Mouse (Mus musculus) lung, adult 18-20 months (tissue): ENCODE measurements at regions not wholly inside any gene's neighbourhood (a gene's known extent, or its start where the extent isn't known, plus 50 kb on each side); places are given as distances from the start of the nearest gene placed in this dataset.

Experiments
- DNase-seq, 2 experiments: peaks; one replicate each; pipeline ENCODE4 v3.0.0; 2022; ENCODE audit warnings: mixed read lengths in 2 of 2

DNA sequence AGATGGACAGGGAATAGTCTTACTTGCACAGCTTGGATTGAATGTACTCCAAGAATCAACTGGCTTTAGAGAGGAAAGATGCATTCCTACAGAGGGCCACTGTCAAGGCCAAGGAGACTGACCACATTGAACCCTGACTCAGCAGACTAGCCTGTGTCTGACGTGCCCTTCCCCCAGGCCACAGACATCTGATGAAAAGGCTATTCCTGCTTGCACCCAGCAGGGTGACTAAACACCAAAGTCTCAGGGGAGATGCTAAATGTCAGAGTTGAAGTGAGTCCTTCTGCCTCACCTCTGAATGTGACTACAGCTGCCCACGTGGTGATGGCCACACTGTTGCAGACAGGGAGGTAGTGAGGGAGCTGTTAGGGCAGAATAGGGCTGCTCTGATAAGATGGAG lies 140.2 kb upstream of the Fggy start:
- no peak for DNase-seq

DNA sequence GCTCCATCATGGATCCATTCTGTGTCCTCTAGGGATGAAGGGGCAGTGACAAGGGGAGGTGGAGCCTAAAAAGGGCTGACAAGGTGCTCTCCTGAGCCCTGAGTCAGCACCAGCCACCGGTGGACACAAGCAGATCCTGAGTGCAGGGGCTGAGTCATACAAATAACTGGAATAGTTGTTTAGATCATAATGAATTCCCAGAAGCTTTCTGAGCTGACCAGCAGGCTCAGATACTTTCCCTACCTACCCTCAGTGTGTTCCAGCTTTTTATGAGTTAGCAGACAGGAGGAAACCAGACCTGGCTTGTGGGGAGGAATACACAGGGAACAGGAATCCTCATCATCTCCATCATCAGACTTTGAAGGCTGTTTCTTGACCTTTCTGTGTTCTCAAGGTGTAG lies 130.7 kb upstream of the Fggy start:
- DNase-seq: no peak

DNA sequence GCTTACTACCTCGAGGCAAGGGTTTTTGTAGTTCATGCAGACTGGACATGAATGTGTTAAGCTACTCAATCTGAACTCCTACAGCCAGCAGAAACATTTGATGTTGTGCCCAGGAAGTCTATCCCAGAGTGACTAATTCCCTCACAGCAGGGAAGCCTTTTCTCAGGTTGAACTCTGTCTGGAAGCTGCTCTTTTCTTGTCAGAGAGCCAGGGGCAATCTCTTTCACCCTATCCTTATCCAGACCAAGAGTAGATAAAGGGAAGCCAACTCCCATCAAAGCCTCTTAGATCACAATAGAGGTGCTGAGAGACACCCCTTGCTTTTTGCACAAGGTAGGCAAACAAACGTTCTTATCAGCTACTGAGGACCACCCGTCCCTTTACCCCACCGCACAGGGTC lies 122.8 kb upstream of the Fggy start:
- DNase-seq: peak in 1 of 2 experiments; percentile 10

DNA sequence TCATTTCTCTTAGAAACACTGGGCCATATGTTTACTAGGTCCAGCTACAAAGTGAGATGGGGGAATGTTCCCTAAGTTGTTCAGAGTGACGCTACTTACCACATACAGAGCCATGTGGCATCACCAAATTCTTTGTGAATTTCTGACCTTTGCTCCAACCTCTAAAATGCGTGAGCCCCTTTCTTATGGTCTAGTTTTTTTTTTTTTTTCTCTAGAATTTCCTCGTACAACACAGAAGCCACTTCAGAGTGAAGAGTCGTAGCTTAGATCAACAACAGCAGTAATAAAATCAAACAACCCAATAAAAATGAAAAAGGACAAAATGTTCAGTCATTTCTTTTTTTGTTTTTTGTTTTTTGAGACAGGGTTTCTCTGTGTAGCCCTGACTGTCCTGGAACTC lies 122.2 kb upstream of the Fggy start:
- DNase-seq: no peak

DNA sequence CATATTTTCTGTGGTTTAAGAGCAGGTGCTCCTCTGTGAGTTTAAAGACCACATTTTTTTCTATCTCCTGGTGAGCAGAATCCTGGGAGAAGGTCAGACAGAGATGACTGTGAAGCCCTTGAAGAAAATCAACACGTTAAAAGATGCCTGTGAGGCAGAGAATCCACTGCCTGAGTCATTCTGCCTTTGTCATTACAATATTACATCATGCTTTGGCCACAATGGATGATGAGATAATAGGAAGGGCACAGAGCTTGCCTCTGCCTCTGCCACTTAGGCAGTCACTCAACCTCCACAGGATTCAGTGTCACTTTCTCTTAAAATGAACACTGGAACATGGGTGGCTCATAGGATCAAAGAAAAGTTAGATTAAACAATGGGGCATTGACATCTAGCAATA lies 117.5 kb upstream of the Fggy start:
- DNase-seq: no peak

DNA sequence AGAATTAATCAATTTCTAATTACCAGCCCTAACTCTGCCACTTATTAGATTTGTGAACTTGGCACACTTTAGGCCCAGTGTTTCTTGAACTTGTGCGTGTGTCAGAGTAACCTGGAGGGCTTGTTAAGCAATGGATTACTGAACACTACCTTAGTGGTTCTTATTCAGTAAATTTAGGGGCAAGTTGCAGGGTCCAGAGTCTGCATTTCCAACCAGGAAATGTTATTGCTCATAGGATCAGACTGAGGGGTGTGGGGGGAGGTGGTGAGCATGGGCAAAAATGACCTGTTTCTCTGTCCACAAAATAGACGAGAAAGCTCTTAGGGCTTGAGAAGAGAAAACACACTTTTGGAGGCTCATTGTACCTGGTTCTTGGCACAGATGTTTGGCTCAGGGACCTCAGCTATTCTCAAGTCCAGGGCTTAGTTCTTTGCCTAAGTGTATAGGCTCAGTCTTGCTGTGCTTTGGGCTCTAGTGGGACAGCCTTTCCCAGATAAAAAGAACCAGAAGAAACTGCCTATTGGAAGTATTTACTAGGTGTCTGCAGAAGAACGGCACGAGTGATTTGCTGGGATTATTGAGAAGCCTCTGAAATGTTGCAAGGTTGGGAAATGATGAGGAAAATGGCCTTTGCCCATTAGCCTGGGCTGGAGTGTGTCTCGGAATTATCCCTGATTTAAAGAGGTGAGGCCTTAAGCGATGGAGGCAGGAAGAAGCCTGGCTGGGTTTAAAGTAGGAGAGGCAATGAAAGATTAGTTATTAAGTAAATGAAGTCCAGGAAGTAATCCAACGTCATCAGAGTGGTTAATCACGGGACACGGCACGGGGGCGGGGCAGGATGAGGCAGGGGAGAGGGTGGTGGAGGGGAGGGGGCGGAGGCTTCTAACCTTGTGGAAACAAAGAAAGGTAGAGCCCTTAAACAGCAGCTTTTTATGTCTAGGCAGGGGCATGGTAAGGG lies 113.2 kb upstream of the Fggy start:
- DNase-seq: peak; percentile 44 to 53

DNA sequence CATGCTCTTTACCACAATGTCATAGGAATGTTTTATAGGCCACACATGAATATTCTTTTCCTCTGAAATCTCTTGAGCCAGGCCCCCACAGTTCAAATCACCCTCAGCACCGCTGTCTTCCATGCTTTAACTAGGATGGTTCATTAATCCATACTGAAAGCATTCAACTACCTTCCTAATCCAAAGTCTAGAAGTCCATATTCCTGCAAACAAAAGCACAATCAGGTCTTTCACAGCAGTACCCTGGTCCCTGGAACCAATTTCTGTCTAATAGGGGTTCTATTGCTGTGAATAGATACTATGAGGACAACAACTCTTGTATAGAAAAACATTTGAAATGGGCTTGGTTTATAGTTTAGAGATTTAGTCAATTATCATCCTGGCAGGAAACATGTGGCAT lies 107.0 kb upstream of the Fggy start:
- DNase-seq: no peak

DNA sequence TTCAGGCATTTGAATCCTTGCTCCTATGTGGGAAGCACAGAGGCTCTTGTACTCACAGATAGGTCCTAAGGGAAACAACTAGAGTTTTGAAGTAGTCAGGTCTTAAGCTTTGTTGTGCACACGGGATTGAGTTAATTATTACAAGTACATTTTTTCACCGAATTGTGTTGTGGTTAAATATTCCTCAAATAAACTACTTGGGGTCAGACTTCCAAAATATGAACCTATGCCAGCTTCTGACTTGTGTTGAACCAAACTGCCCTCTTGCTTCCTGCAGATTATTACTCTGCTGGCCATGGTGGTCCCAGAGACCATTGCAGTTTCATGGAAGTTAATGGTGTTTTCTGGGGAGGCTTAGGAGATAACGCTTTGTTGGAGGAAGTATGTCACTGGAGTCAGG lies 105.5 kb upstream of the Fggy start:
- no peak for DNase-seq

DNA sequence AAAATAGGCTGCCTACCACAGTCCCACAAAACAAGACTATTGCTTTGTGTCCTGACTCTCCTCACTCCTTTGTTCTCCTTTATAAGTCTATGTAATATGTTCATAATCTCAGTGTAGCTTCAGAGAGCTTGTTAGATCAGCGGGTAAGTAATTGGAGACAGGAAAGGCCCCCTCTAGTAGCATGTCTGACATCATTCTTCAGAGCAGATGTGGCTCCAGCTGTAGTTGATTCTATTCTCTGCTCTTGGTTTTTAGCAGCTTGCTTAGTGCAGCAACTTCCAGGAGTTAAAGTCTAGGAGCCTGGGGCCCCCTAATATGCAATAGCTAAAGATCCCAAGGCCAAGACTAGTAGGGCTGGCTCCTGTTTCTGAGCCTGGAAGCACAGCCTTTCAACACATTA lies 101.0 kb upstream of the Fggy start:
- DNase-seq: no peak

DNA sequence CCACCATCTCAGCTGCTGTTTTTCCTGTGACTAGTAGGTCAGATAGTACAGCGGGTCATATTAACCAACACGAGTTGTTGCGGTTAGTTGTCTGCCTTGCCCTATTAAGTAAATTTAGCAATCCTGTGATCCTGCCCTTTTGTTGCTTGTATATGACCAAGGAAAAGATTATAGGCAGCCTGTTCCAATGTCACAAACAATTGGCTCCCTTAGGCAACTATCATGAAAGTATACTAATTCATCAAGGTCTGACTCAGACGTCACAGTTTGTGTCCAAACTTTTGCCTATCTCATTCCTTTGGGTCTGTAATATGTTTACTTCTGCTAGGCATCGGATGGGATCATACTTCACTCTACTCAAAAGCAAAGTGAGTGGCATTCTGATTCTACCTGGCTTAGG lies 100.4 kb upstream of the Fggy start:
- DNase-seq: no peak

DNA sequence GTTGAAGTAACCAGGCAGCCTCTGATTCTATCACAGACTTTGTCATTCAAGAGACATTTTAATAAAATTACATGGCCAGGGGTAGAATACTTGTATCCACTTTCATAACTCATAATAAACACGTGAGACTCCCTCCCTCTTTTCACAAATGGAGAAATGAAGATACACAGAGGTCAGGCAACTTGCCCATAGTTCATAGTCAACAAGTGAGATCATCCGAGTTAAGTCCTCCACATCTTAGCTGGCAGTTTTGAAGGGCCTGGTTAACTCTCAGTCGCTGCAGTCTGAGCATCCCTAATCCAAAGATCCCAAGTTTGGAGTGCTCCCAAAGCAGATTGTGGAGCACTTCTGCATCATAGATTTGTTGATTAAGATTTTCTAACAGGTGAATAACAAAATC lies 94.8 kb upstream of the Fggy start:
- no peak for DNase-seq

DNA sequence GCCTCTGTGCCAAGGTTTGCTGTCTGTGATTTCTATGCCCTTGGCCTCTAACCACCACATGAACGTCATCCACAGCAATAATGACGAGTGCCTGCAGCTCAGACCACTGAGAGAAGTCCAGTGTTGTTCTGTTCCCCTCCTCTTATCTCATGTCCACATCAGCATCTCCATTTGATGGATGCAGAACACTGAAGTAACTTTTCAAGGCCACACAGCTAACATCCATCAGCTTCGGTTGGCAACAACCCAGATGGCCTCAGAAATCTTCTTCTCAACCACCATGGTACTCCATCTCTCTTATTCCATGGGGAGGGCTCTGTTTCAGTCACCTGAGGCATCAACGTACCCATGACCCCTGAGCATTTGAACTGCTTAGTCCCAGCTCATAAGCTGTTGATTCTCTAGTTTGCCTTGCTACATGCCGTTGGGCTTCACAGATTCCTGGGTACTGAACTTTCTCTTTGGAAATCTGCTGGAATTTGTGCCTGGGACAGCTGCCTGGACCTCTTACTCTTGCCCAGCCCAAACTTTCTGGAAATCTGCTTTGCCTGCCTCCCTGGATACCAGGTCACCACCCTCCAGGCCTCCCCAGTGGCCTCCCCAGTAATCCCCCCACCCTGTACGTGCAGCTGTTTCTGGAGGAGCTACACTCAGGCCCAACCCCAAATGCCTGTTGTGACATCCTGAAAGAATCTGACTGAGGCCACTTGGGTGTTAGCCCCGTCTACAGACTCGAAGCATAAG lies 94.1 kb upstream of the Fggy start:
- DNase-seq: no peak

DNA sequence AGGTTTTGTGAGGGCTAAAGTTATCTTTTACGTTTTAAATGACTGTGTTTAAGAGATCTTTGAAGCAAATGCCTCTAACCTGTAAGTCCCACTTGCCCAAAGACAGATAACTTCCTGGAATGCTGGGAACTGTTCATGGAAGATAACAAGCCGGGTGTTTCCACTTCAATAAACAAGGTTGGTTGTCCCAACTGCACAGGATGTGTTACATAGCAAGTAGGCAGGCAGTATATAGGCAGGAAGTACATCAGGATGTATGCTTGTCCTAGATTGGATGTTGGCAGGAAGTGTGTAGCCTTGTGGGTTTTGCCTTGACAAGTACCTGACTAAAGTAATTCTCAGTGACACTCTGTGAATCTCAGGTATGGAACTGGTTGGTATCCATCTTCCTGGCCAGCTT lies 90.7 kb upstream of the Fggy start:
- DNase-seq: peak; percentile 20 to 56

DNA sequence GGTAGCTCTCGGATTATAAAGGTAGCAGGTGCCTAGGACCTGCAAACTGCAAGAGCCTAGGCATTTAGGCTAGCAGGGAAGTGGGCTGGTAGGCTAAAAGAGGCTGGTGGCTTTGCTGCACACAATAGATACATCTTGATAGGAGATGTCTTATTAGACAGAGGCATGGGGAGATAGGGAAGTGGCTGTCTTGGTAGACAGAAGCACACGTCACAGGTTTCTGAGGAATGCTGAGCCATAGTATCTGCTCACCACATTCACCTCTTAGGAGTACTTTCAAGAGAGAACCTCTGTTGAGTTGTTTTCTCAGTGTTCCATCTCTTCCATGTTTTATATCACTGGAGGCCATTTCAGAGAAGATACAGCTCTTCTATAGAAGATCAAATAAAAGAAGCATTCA lies 89.8 kb upstream of the Fggy start:
- DNase-seq: no peak

DNA sequence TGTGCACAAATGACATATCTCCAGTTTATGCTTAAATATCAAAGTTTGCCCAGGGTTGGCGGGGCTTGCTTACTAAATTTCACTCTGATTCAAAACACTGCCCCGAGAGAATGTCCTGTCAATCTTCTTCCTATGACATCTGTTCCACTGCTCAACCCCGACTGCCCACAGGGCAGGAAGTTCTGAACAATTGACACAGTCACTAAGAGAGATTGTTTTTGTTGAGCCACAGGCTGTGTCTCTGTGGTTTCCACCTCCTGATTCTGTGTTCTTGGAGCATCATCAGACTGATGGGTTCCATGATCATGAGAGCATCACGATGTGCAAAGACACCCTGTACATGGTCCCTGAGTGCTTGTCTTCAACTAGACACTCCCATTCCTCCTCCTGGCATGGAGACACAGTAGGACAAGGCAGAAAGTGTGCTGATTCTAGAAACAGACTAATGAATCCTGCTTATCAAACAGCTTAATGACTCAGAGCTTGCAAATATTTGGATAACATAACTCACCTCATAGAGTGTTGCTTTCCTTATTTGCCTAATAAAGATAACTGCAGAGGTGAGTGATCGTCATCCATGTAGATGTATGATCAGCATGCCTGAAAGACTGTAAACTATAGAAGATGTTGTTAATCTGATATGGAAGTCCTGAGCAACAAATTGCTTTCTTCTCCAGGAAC lies 82.4 kb upstream of the Fggy start:
- peak; percentile 12 to 34 for DNase-seq

DNA sequence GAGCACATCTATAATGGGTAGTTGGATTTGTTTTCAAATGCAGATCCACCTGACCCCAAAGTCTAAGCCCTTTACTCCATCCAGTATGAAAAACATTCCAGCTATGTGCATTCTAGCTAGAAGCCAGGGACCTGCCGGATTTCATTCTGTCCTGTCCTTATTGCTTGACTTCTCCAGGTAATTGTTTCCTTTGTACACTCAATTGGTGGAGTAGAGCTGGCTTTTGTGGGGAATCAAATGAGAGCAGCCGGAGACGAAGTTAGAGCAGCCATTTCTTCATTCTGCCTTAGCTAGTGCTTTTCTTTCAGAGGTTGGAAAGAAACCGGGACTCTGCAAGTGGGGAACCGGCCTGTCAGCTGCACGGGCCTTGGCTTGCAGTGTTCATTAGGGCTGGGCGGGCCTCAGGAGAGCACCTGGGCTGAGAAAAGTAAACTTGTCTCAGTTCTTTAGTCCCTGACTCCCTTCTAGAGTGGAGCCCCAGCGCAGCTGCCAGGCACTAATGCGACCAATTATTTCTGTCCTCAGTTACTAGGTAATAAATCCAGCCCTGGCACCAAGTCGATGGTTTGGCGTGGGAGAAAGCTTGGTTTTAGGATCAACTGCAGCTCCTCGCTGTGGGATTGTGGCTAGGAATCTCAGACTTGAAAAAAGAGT lies 81.1 kb upstream of the Fggy start:
- peak; percentile 56 to 60 for DNase-seq

DNA sequence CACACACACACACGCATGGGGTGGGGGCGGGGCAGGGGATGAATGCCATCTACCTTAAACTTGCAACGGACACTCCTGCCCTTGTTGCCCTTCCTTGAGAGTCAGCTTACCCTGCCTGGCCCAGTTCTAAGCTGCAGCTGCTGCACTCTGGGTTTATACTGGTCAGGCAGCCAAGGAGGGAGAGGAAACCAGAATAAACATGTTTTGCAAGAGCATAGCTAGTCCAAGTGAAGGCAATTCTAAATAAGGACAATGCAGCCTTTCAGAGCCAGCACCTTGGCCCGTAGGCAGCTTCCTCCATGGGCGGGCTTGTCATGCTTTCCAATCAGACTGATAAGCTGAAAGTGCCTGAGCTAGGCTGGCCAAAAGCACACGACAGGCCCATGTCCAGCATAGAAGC lies 73.7 kb upstream of the Fggy start:
- peak; percentile 86 to 90 for DNase-seq

DNA sequence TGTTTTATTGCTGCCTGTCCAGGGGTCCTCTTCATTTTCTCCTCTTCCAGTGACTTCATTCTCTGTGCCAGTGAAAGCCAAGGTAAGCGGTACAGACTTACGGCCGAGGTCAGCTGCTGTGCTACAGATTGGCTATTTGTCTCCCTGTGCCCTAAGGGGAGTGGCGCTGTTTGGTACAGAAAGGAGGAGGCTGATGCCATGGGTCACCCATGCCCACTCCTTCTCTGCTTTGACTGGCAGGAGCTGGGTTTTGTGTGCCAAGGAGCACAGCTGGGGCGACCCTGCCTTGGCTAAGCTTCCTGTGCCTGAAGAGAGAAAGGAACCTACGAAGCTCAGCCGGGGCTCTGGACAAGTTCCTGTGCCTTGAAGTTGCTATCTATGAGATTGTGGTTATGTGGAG lies 70.0 kb upstream of the Fggy start:
- no peak for DNase-seq

DNA sequence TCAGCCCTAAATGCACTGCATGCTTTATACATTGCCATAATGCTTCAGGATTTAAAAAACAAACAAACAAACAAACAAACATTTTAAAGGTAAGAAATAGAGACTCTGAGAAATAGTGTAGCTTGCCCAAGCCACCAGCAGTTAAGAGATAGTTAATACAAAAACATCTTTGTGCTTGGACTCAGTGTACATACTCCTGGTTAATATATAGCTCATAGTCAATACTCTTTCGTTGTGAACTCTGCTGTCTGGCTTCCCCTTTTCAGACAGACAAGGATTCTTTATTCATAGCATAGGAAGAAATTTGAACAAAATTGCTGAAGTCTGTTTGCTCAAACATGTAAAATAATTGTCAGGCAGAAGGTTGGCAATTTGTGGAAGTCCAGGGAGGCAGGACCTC lies 69.3 kb upstream of the Fggy start:
- no peak for DNase-seq

DNA sequence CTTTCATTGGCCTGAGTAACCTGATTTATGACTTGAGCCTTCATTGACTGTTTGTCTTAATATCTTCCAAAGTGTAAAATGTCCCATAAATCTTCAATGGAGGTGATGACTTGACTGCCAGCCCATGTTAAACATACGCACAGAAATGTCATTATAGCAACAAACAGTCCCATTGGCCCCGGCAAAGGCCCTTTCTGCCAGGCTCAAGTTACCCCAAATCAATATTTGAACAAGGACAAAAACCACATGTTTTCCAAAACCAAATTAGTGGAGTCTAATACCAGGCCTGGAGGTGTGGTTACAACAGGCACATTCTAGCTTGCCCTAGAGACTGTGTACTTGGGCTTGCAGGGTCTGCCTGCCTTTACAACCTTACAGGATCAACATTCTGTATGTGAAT lies 68.2 kb upstream of the Fggy start:
- no peak for DNase-seq

DNA sequence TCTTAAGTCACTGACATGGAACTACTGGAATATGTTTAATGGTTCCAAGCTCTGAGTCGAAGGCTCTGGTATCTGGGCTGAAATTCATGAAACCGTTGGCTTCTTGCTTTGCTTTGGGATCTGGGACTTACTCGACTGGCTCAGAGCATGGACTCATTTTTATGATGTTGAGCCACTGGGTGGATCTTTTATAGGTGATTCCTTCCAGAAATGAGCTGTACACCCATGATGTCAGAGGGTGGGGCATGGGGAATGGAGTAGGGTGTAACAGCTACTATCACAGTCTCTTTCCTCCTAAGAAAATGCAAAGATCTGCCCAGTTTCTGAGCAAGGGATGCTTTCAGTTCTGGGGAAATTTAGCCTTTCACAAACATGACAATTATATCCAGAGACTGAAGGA lies 57.0 kb upstream of the Fggy start:
- DNase-seq: no peak

DNA sequence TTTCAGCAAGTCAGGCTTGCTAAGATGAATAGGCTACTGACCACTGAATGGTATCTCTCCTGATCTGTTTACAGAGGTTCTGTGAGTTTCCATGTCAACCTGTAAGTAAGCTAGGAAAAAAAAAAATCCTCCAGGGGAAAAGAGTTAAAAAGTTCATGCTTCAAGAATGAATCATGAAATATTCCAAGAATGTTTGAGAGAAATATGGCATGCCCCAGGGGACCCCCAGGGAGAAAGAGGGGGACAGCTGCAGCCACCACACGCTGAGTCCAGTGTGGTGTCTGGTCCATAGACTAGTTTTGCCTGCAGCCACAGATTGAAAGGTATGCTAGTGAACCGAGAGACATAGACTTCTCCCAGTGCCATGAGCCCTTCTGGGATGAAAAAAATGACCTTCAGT lies 56.1 kb upstream of the Fggy start:
- DNase-seq: no peak
